Mouse (Mus musculus) cerebellum, adult 11-12 months (tissue): Measurements from ENCODE around the gene Ranbp17.
"Not testable (repeated sequence)": the region's sequence is repeated elsewhere in the genome, so short reads cannot be mapped to it uniquely, and the experiment has no call there.

Experiments used
- DNase-seq: peaks from one replicate; pipeline ENCODE4 v3.0.0; 2022

Ranbp17 gene

GRCm38 (mm10) chr11:33513376-33513991 lies at the start of gene Ranbp17:
Gene Ranbp17, minus strand, starts transcription at chr11:33513746.
- peak; percentile 53 for DNase-seq

GRCm38 (mm10) chr11:33554123-33554522 lies 40.6 kb upstream of the Ranbp17 start:
- DNase-seq = peak; percentile 10

- DNase-seq = no peak
These were observed 37.5 kb upstream of the Ranbp17 start for GRCm38 (mm10) chr11:33550861-33551560.

GRCm38 (mm10) chr11:33547386-33547785 lies 33.8 kb upstream of the Ranbp17 start:
- DNase-seq = no peak

- DNase-seq = no peak
These were observed 31.4 kb upstream of the Ranbp17 start for GRCm38 (mm10) chr11:33544945-33545344.

GRCm38 (mm10) chr11:33544121-33544520 lies 30.6 kb upstream of the Ranbp17 start:
- no peak for DNase-seq

GRCm38 (mm10) chr11:33537390-33538125 lies 24.0 kb upstream of the Ranbp17 start:
- DNase-seq = no peak

GRCm38 (mm10) chr11:33536636-33537035 lies 23.1 kb upstream of the Ranbp17 start:
- DNase-seq = no peak

- DNase-seq = no peak
These were observed 21.0 kb upstream of the Ranbp17 start for GRCm38 (mm10) chr11:33534541-33534940.

GRCm38 (mm10) chr11:33533577-33533976 lies 20.0 kb upstream of the Ranbp17 start:
- DNase-seq = no peak

- DNase-seq = no peak
These were observed 16.0 kb upstream of the Ranbp17 start for GRCm38 (mm10) chr11:33529576-33529975.

- peak; percentile 75 for DNase-seq
These were observed 631 bp downstream of the Ranbp17 start for GRCm38 (mm10) chr11:33512854-33513375.

GRCm38 (mm10) chr11:33509401-33509800 lies 4.1 kb downstream of the Ranbp17 start:
- no peak for DNase-seq

GRCm38 (mm10) chr11:33485746-33486145 lies 27.8 kb downstream of the Ranbp17 start:
- DNase-seq = no peak

- no peak for DNase-seq
These were observed 33.1 kb downstream of the Ranbp17 start for GRCm38 (mm10) chr11:33480410-33480809.

- DNase-seq = no peak
These were observed 34.3 kb downstream of the Ranbp17 start for GRCm38 (mm10) chr11:33479209-33479608.

- no peak for DNase-seq
These were observed 36.9 kb downstream of the Ranbp17 start for GRCm38 (mm10) chr11:33476634-33477033.

- no peak for DNase-seq
These were observed 52.4 kb downstream of the Ranbp17 start for GRCm38 (mm10) chr11:33461172-33461571.

- no peak for DNase-seq
These were observed 59.5 kb downstream of the Ranbp17 start for GRCm38 (mm10) chr11:33454069-33454468.

- DNase-seq = peak; percentile 24
These were observed 79.7 kb downstream of the Ranbp17 start for GRCm38 (mm10) chr11:33433813-33434212.

GRCm38 (mm10) chr11:33428238-33428637 lies 85.3 kb downstream of the Ranbp17 start:
- DNase-seq = not testable (repeated sequence)

GRCm38 (mm10) chr11:33427789-33428188 lies 85.8 kb downstream of the Ranbp17 start:
- not testable (repeated sequence) for DNase-seq

GRCm38 (mm10) chr11:33422226-33422625 lies 91.3 kb downstream of the Ranbp17 start:
- DNase-seq = no peak

GRCm38 (mm10) chr11:33404651-33405050 lies 108.9 kb downstream of the Ranbp17 start:
- DNase-seq = no peak
